ENCODE assay signal across 10 mouse cellular contexts in genomic region chr9:110873681-110874659, GRCm38 (mm10). TPM values are rescaled to one million over a fixed set of nuclear protein-coding genes. Genes with fewer than 3 reads are reported as not detected.
A peak's percentile ranks its signal among the peaks of the same experiment; 100 is the strongest.
DNase-seq lines count a peak whose midpoint lies in the region; ATAC-seq and TF ChIP-seq lines count a peak whose summit lies in the region.
"Had no signal": no experiment of that assay in that cellular context is flagged by ENCODE, and none has a peak within 500 bp of the region (broad histone marks: within the 10 kb centered on the region; RNA-seq: fewer than 3 reads in every experiment).

No protein-coding gene starts in this region.

- H3K9me3 ChIP-seq in ES-E14 (ENCODE audit: control insufficient read depth, insufficient read depth, low read depth, low read length): no peaks in the 10 kb centered on the region
- H3K9me3 ChIP-seq in embryonic facial prominence, embryonic 14.5 days (ENCODE audit: control insufficient read depth, low read length): no peaks in the 10 kb centered on the region
- H3K9me3 ChIP-seq in midbrain, embryonic 11.5 days (ENCODE audit: control insufficient read depth, low read length): no peaks in the 10 kb centered on the region
- H3K9me3 ChIP-seq: G1E had no signal

- no peaks in the 10 kb centered on the region for H3K27me3 ChIP-seq in heart, adult 2 months (ENCODE audit: control insufficient read depth, insufficient read depth, low read length)
- peaks cover 20% of the 10 kb centered on the region for H3K27me3 ChIP-seq in embryonic facial prominence, embryonic 14.5 days (replicated peaks; ENCODE audit: control insufficient read depth, insufficient read depth, low read length)
- no peaks in the 10 kb centered on the region for H3K27me3 ChIP-seq in kidney, adult 2 months (replicated peaks; ENCODE audit: control insufficient read depth, insufficient read depth, low read length)
- peaks cover 20% of the 10 kb centered on the region for H3K27me3 ChIP-seq in midbrain, embryonic 11.5 days (ENCODE audit: control insufficient read depth, insufficient read depth, low read length)

- H3K27ac ChIP-seq in heart, adult 2 months: no peak overlapping the region
- H3K27ac ChIP-seq in ES-E14 (ENCODE audit: insufficient read depth, low read depth, low read length, poor library complexity, severe bottlenecking): no peak overlapping the region
- H3K27ac ChIP-seq in embryonic facial prominence, embryonic 14.5 days (replicated peaks; ENCODE audit: low read depth, low read length): no peak overlapping the region
- H3K27ac ChIP-seq in kidney, adult 2 months (ENCODE audit: insufficient read depth, low read depth, low read length): no peak overlapping the region
- H3K27ac ChIP-seq in midbrain, embryonic 11.5 days (ENCODE audit: low read depth, low read length): peak overlapping the region; percentile 3; the same call in 1 of the 2 replicates

- no peak overlapping the region for H3K9ac ChIP-seq in heart, adult 2 months (ENCODE audit: low read depth, low read length)
- peak overlapping the region; percentile 66 for H3K9ac ChIP-seq in ES-E14 (ENCODE audit: insufficient read depth, low read depth, low read length, poor library complexity, severe bottlenecking)
- H3K9ac ChIP-seq in embryonic facial prominence, embryonic 14.5 days (ENCODE audit: low read depth, low read length): peak overlapping the region; percentile 22; the same call in 1 of the 2 replicates
- H3K9ac ChIP-seq in midbrain, embryonic 11.5 days (ENCODE audit: low read length): peak overlapping the region; percentile 48; the same call in 1 of the 2 replicates

- TF ChIP-seq POLR2A in heart, adult 2 months (IDR thresholded peaks at IDR 0.05; ENCODE audit: insufficient read depth, low read depth, low read length): no peak
- no peak for TF ChIP-seq POLR2A in kidney, adult 2 months (IDR thresholded peaks at IDR 0.05; ENCODE audit: low read depth, low read length)

- peak; percentile 23; the same call in 1 of the 2 replicates for ATAC-seq in embryonic facial prominence, embryonic 14.5 days (ENCODE audit: low read depth)
- ATAC-seq in midbrain, embryonic 11.5 days (ENCODE audit: low FRiP score): peak; percentile 63

- 0 out of 2 replicates have a peak, but pooled peaks have one; percentile 12 for TF ChIP-seq CTCF in heart, adult 2 months (IDR thresholded peaks at IDR 0.05)
- no peak for TF ChIP-seq CTCF in kidney, adult 2 months (conservative IDR thresholded peaks at IDR 0.05; ENCODE audit: insufficient read depth, insufficient read length, low read depth, low read length)

- in situ Hi-C loops in ES-E14 (cut with MboI; ENCODE audit: low sequenced_read_pairs in 2 of 2, unreplicated experiment in 2 of 2): loop anchor here in 1 of 2 experiments (10.0 kb wide), 1 partner anchor 159 kb away; no protein-coding TSS in a partner anchor

- H3K4me1 ChIP-seq in heart, adult 2 months (ENCODE audit: control insufficient read depth, insufficient read depth, low read length): peaks cover 12% of the 10 kb centered on the region
- peaks cover 0 to 15% of the 10 kb centered on the region in 2 experiments; a peak in 1 of 4 replicates for H3K4me1 ChIP-seq in ES-E14 (ENCODE audit: control insufficient read depth in 2 of 2, insufficient read depth in 2 of 2, low read length in 2 of 2, poor library complexity in 1 of 2)
- H3K4me1 ChIP-seq in embryonic facial prominence, embryonic 14.5 days (ENCODE audit: control insufficient read depth, insufficient read depth, low read length): peaks cover 19% of the 10 kb centered on the region
- H3K4me1 ChIP-seq in kidney, adult 2 months (ENCODE audit: control insufficient read depth, insufficient read depth, low read length): peaks cover 19% of the 10 kb centered on the region
- H3K4me1 ChIP-seq in midbrain, embryonic 11.5 days (ENCODE audit: control insufficient read depth, insufficient read depth, low read length): peaks cover 21% of the 10 kb centered on the region

- no peak for DNase-seq in heart, adult 2 months
- DNase-seq in heart, adult 11 months: no peak
- no peak for DNase-seq in ES-E14 (ENCODE audit: low read depth, low spot score)
- DNase-seq in embryonic facial prominence, embryonic 14.5 days (ENCODE audit: low spot score): peak; percentile 61
- peak; percentile 77 for DNase-seq in kidney, adult 2 months
- DNase-seq in midbrain, embryonic 11.5 days (ENCODE audit: low spot score, missing footprints): peak; percentile 89
- peak; percentile 57 to 66 for DNase-seq in thymus, postnatal 36 days
- DNase-seq in ovary, postnatal 36 days (ENCODE audit: low spot score): no peak

- TF ChIP-seq EP300 in heart, adult 2 months (IDR thresholded peaks at IDR 0.05; ENCODE audit: insufficient read depth, low read depth, low read length): no peak

- peak overlapping the region; percentile 54 for H3K4me2 ChIP-seq in embryonic facial prominence, embryonic 14.5 days (ENCODE audit: low read depth, low read length)
- peak overlapping the region; percentile 57 for H3K4me2 ChIP-seq in midbrain, embryonic 11.5 days

- whole genome bisulfite sequencing in heart, adult 2 months: 18% methylated on average over 40 of the region's 40 CpGs
- WGBS in embryonic facial prominence, embryonic 14.5 days: 7% methylated on average over 39 of the region's 40 CpGs
- 33% methylated on average over 40 of the region's 40 CpGs for WGBS in kidney, adult 2 months
- 9% methylated on average over 40 of the region's 40 CpGs for WGBS in midbrain, embryonic 11.5 days

- intact Hi-C loops in heart, adult 2 months (cut with DNase I): loop anchor here (2.0 kb wide), 1 partner anchor 463 kb away; no protein-coding TSS in a partner anchor

- no peak overlapping the region for H3K4me3 ChIP-seq in heart, adult 2 months
- H3K4me3 ChIP-seq in ES-E14 (ENCODE audit: insufficient read depth in 1 of 2, low read depth in 1 of 2, low read length in 2 of 2, poor library complexity in 1 of 2, severe bottlenecking in 1 of 2): peak overlapping the region; percentile 62 to 65
- H3K4me3 ChIP-seq in embryonic facial prominence, embryonic 14.5 days (ENCODE audit: low read depth, low read length): peak overlapping the region; percentile 22
- H3K4me3 ChIP-seq in kidney, adult 2 months (ENCODE audit: insufficient read depth, low read depth, low read length): no peak overlapping the region
- peak overlapping the region; percentile 20 for H3K4me3 ChIP-seq in midbrain, embryonic 11.5 days (ENCODE audit: low read depth, low read length)

- H3K36me3 ChIP-seq in heart, adult 2 months (ENCODE audit: control insufficient read depth, insufficient read depth, low read length): no peaks in the 10 kb centered on the region
- no peaks in the 10 kb centered on the region for H3K36me3 ChIP-seq in ES-E14 (ENCODE audit: control insufficient read depth, insufficient read depth, low read length, poor library complexity, severe bottlenecking)
- H3K36me3 ChIP-seq in embryonic facial prominence, embryonic 14.5 days (ENCODE audit: control insufficient read depth, insufficient read depth, low read length): no peaks in the 10 kb centered on the region
- H3K36me3 ChIP-seq in kidney, adult 2 months (ENCODE audit: control insufficient read depth, insufficient read depth, low read length): no peaks in the 10 kb centered on the region
- no peaks in the 10 kb centered on the region for H3K36me3 ChIP-seq in midbrain, embryonic 11.5 days (ENCODE audit: control insufficient read depth, insufficient read depth, low read length)
- H3K36me3 ChIP-seq: G1E had no signal

- H3K79me2 ChIP-seq in heart, adult 2 months (replicated peaks; ENCODE audit: control insufficient read depth, insufficient read depth, low read length): no peaks in the 10 kb centered on the region

TF ChIP-seq in ES-E14, 5 proteins besides CTCF, POLR2A, EP300 and RAD21:
- TF ChIP-seq MAFK (IDR thresholded peaks at IDR 0.05; ENCODE audit: insufficient read depth, low read depth, low read length) (no peak), ZC3H11A (IDR thresholded peaks at IDR 0.05; ENCODE audit: borderline replicate concordance, low read depth, low read length) (no peak), ZNF384 (IDR thresholded peaks at IDR 0.05; ENCODE audit: low read depth, low read length) (no peak)

RNA-seq across cellular contexts. Expression of gene Als2cl, which starts 5.7 kb away (rescaled TPM):
- total RNA-seq in heart, adult 2 months (2021): 10 to 100 TPM; 13.7 to 14.2 TPM
- 25.7 and 25.9 TPM in 2 replicates for polyA plus RNA-seq in heart, adult 2 months (2012; rRNA removed)
- 13.0 and 35.0 TPM in 2 replicates for total RNA-seq in ES-E14 (2012; rRNA removed)
- polyA plus RNA-seq in embryonic facial prominence, embryonic 14.5 days (2014; fragmentation: Nextera tagmentation; extraction: Ambion mirVana): 3.0 and 3.4 TPM in 2 replicates
- polyA plus RNA-seq in kidney, adult 2 months (2012; rRNA removed): 32.3 and 40.8 TPM in 2 replicates
- polyA plus RNA-seq in midbrain, embryonic 11.5 days (2014; fragmentation: Nextera tagmentation; extraction: Ambion mirVana): 0.54 and 0.71 TPM in 2 replicates
- total RNA-seq: G1E had no signal
- polyA plus RNA-seq: G1E had no signal

RNA-seq across cellular contexts. Expression of gene Tmie, which starts 5.9 kb away (rescaled TPM):
- total RNA-seq in heart, adult 2 months (2021): 1 to 10 TPM; 1.3 to 1.7 TPM
- 1.00 and 1.1 TPM in 2 replicates for polyA plus RNA-seq in heart, adult 2 months (2012; rRNA removed)
- total RNA-seq in ES-E14 (2012; rRNA removed): 0.67 and 0.79 TPM in 2 replicates
- 0.85 and 1.3 TPM in 2 replicates for polyA plus RNA-seq in embryonic facial prominence, embryonic 14.5 days (2014; fragmentation: Nextera tagmentation; extraction: Ambion mirVana)
- polyA plus RNA-seq in kidney, adult 2 months (2012; rRNA removed): 7.9 and 9.5 TPM in 2 replicates
- 0.18 and 0.22 TPM in 2 replicates for polyA plus RNA-seq in midbrain, embryonic 11.5 days (2014; fragmentation: Nextera tagmentation; extraction: Ambion mirVana)
- polyA plus RNA-seq: G1E had no signal

RNA-seq across cellular contexts. Expression of gene Prss50, which starts 16.2 kb away (rescaled TPM):
- not detected for total RNA-seq in heart, adult 2 months (2021)
- polyA plus RNA-seq in heart, adult 2 months (2012; rRNA removed): not detected in 2 replicates
- 50.2 and 69.3 TPM in 2 replicates for total RNA-seq in ES-E14 (2012; rRNA removed)
- polyA plus RNA-seq in embryonic facial prominence, embryonic 14.5 days (2014; fragmentation: Nextera tagmentation; extraction: Ambion mirVana): 0.31 TPM in 1 of 2 replicates, not detected in the other
- polyA plus RNA-seq in kidney, adult 2 months (2012; rRNA removed): not detected in 2 replicates
- polyA plus RNA-seq in midbrain, embryonic 11.5 days (2014; fragmentation: Nextera tagmentation; extraction: Ambion mirVana): 0.37 TPM in 1 of 2 replicates, not detected in the other
- total RNA-seq: G1E had no signal
- polyA plus RNA-seq: G1E; gonadal fat pad, adult 2 months had no signal

RNA-seq across cellular contexts. Expression of gene Prss46, which starts 29.7 kb away (rescaled TPM):
- not detected for total RNA-seq in heart, adult 2 months (2021)
- polyA plus RNA-seq in heart, adult 2 months (2012; rRNA removed): 0.18 TPM in 1 of 2 replicates, not detected in the other
- total RNA-seq in ES-E14 (2012; rRNA removed): 0.63 and 2.8 TPM in 2 replicates
- polyA plus RNA-seq in embryonic facial prominence, embryonic 14.5 days (2014; fragmentation: Nextera tagmentation; extraction: Ambion mirVana): 0.32 TPM in 1 of 2 replicates, not detected in the other
- not detected in 2 replicates for polyA plus RNA-seq in kidney, adult 2 months (2012; rRNA removed)
- polyA plus RNA-seq in midbrain, embryonic 11.5 days (2014; fragmentation: Nextera tagmentation; extraction: Ambion mirVana): 0.11 TPM in 1 of 2 replicates, not detected in the other
- total RNA-seq: G1E had no signal
- polyA plus RNA-seq: G1E had no signal

RNA-seq across cellular contexts. Expression of gene Prss45, which starts 39.6 kb away (rescaled TPM):
- not detected for total RNA-seq in heart, adult 2 months (2021)
- polyA plus RNA-seq in heart, adult 2 months (2012; rRNA removed): 0.18 TPM in 1 of 2 replicates, not detected in the other
- 0.26 and 0.54 TPM in 2 replicates for total RNA-seq in ES-E14 (2012; rRNA removed)
- polyA plus RNA-seq in embryonic facial prominence, embryonic 14.5 days (2014; fragmentation: Nextera tagmentation; extraction: Ambion mirVana): 0.17 TPM in 1 of 2 replicates, not detected in the other
- not detected in 2 replicates for polyA plus RNA-seq in kidney, adult 2 months (2012; rRNA removed)
- polyA plus RNA-seq in midbrain, embryonic 11.5 days (2014; fragmentation: Nextera tagmentation; extraction: Ambion mirVana): 0.14 TPM in 1 of 2 replicates, not detected in the other
- polyA plus RNA-seq: G1E; gonadal fat pad, adult 2 months had no signal

Comparison
In these comparisons a context has a peak if more than half of its experiments do, and no peak if none do; other contexts are left out.
1. DNase-seq: peak in embryonic facial prominence, embryonic 14.5 days (single experiment), kidney, adult 2 months (single experiment), midbrain, embryonic 11.5 days (single experiment) and thymus, postnatal 36 days (2 of 2); none in heart, adult 2 months (0 of 2), heart, adult 11 months (single experiment), ES-E14 (single experiment) and ovary, postnatal 36 days (single experiment).
2. H3K4me3 ChIP-seq: peak in ES-E14 (2 of 2), embryonic facial prominence, embryonic 14.5 days (single experiment) and midbrain, embryonic 11.5 days (single experiment); none in heart, adult 2 months (single experiment) and kidney, adult 2 months (single experiment).